Mouse (Mus musculus): ENCODE measurements around the gene C2cd3. TPM values are rescaled to one million over a fixed set of nuclear protein-coding genes. Genes with fewer than 3 reads are reported as not detected.

The C2cd3 gene
- 4.5 and 5.7 TPM in 2 replicates for polyA plus RNA-seq (2015; fragmentation: Nextera tagmentation; extraction: Ambion mirVana)

DNA sequence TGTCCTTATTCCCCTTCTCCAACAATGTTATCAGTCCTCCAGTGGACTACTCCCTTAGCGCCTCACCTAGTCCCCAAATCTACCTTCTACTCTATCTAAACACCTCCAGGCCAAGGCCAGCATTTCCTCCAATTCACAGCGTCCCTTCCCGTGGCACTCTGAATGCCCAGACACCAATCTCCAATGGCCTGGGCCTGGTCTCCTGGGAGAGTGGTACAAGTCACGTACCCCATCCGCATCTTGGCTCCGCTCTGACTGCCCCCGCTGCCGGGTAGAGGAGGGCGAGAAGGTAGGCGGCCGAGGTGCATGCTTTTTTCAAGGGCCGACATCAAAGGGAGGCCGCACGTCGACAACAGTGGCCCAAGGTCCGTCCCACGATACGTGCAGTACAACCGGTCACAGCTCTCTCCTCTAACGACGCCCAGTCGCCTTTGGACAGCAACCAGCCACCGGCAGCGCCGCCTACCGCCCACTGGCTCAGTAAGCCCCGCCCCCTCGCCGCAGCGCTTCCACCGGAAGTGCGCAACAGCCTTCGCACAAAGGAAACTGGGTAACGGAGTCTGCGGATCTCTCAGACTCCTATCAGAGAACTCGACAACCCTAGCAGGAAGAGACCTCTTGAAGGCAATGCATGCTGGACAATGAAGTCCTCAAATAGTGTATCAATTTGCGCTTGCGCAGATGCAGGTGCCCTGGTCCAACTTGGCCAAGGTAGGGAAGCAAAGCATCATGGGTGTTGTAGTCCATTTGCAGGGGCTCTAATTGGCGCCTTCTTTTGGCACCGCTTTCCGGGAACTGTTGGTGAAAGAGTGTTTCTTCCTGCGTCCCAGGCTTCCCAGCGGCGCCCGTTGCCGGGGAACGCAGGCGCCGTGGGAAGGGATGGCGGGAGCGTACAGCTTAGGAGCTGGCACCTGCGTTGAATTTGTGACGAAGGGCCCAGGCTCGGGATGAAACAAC lies at the start of gene C2cd3, which contains the start of gene Ppme1:
Gene C2cd3, plus strand, starts transcription at position 739 of the 957 bp plus-strand sequence.
Gene Ppme1, minus strand, starts transcription at position 813 of the 957 bp plus-strand sequence.
- Histone ChIP-seq H3K4me1 (replicated peaks; ENCODE audit: control insufficient read depth, insufficient read depth, low read length) (peaks cover 3% of the 10 kb centered on the region), H3K27me3 (replicated peaks; ENCODE audit: control insufficient read depth, insufficient read depth, low read length) (no peaks in the 10 kb centered on the region), H3K36me3 (ENCODE audit: control insufficient read depth, insufficient read depth) (no peaks in the 10 kb centered on the region), H3K9ac (ENCODE audit: low read depth, low read length) (peak within 1 kb of the TSS; percentile 68), H3K9me3 (ENCODE audit: control insufficient read depth) (no peaks in the 10 kb centered on the region), H3K4me3 (ENCODE audit: low read depth, low read length) (peak within 1 kb of the TSS; percentile 73), H3K4me2 (replicated peaks; ENCODE audit: low read depth) (peak within 1 kb of the TSS; percentile 79), H3K27ac (ENCODE audit: low read depth, low read length) (peak within 1 kb of the TSS; percentile 84)
- under 1% methylated on average over 54 of the region's 54 CpGs for WGBS
- peak; percentile 88 for TF ChIP-seq CTCF (IDR thresholded peaks at IDR 0.05; ENCODE audit: low read depth)
- peak; percentile 98 for ATAC-seq

DNA sequence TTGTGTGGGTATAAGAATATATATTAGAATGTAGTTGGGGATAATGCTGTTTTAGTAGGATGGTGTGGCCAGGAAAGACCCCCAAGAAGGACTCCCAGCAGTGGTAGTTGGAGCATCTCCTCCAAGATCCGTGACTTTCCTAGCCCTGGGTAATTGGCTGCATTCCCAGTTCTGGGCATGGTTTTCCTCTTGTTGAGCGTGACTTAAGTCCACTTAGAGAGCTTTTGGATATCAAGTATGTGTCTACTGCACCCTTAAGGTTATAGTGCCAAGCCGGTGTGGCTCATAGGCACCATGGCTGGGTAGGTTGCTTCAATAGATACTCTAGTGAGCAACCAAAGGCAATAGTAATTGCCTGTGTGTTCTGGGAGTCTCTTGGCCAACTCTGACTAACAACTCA lies 48.3 kb upstream of the C2cd3 start:
- Histone ChIP-seq H3K9ac (ENCODE audit: low read depth, low read length) (no peak overlapping the region), H3K9me3 (ENCODE audit: control insufficient read depth) (0 out of 2 replicates have a peak, but pooled peaks cover 4% of the 10 kb centered on the region), H3K4me3 (ENCODE audit: low read depth, low read length) (no peak overlapping the region), H3K36me3 (ENCODE audit: control insufficient read depth, insufficient read depth) (peaks cover 22% of the 10 kb centered on the region), H3K4me1 (replicated peaks; ENCODE audit: control insufficient read depth, insufficient read depth, low read length) (no peaks in the 10 kb centered on the region), H3K4me2 (replicated peaks; ENCODE audit: low read depth) (no peak overlapping the region), H3K27ac (ENCODE audit: low read depth, low read length) (no peak overlapping the region), H3K27me3 (replicated peaks; ENCODE audit: control insufficient read depth, insufficient read depth, low read length) (peaks cover 7% of the 10 kb centered on the region; the same call in 1 of the 2 replicates)
- TF ChIP-seq CTCF (IDR thresholded peaks at IDR 0.05; ENCODE audit: low read depth): no peak
- WGBS: 68% methylated on average over 3 of the region's 3 CpGs
- ATAC-seq: no peak

DNA sequence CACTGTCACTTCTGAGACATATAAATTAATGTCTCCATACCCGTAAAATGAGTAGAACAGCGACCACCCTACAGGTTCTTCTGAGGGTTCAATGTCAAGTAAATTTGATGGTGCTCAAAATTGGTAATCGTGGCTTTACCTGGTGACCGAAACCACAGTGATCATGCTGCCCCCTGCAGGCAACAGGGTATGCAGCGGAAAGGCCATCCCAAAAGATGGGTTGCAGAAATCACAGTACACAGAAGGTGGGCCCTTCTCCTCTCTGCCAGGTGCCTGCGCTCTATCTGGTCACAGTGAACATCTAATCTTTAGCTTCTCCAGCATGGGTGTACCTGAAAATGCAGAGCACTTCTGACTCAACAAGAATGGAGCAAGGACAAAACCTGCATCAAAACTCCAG lies 46.6 kb upstream of the C2cd3 start:
- 80% methylated on average over 6 of the region's 6 CpGs for WGBS
- H3K9ac ChIP-seq (ENCODE audit: low read depth, low read length): no peak overlapping the region
- peaks cover 29% of the 10 kb centered on the region for H3K36me3 ChIP-seq (ENCODE audit: control insufficient read depth, insufficient read depth)
- H3K4me1 ChIP-seq (replicated peaks; ENCODE audit: control insufficient read depth, insufficient read depth, low read length): no peaks in the 10 kb centered on the region
- H3K4me3 ChIP-seq (ENCODE audit: low read depth, low read length): no peak overlapping the region
- H3K4me2 ChIP-seq (replicated peaks; ENCODE audit: low read depth): no peak overlapping the region
- H3K27me3 ChIP-seq (replicated peaks; ENCODE audit: control insufficient read depth, insufficient read depth, low read length): no peaks in the 10 kb centered on the region; the same call in 1 of the 2 replicates
- TF ChIP-seq CTCF (IDR thresholded peaks at IDR 0.05; ENCODE audit: low read depth): peak; percentile 82
- 0 out of 2 replicates have a peak, but pooled peaks cover 4% of the 10 kb centered on the region for H3K9me3 ChIP-seq (ENCODE audit: control insufficient read depth)
- no peak overlapping the region for H3K27ac ChIP-seq (ENCODE audit: low read depth, low read length)
- no peak for ATAC-seq

DNA sequence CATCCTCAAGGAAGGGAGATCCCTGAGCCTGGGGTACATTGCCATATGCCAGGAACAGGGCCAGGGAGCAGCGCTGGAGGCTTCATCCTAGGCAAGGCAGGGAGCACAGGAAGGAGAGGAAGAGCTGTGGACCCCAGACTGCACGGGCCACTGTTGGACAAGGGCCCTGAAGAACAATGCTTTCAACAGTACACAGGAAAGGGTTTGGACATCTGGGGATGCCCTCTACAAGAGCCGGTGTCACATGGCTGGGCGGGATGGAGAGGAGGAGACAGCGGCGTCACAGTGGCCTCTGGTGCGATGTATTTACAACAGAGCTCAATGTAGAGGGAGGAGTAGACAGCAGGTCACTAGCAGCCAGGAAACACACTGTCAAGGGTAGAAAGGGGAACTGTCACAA lies 44.5 kb upstream of the C2cd3 start:
- Histone ChIP-seq H3K4me2 (replicated peaks; ENCODE audit: low read depth) (no peak overlapping the region), H3K4me1 (replicated peaks; ENCODE audit: control insufficient read depth, insufficient read depth, low read length) (no peaks in the 10 kb centered on the region), H3K27me3 (replicated peaks; ENCODE audit: control insufficient read depth, insufficient read depth, low read length) (no peaks in the 10 kb centered on the region), H3K4me3 (ENCODE audit: low read depth, low read length) (no peak overlapping the region), H3K27ac (ENCODE audit: low read depth, low read length) (no peak overlapping the region), H3K9ac (ENCODE audit: low read depth, low read length) (no peak overlapping the region), H3K36me3 (ENCODE audit: control insufficient read depth, insufficient read depth) (peaks cover 48% of the 10 kb centered on the region), H3K9me3 (ENCODE audit: control insufficient read depth) (no peaks in the 10 kb centered on the region)
- no peak for ATAC-seq
- 82% methylated on average over 7 of the region's 7 CpGs for WGBS
- TF ChIP-seq CTCF (IDR thresholded peaks at IDR 0.05; ENCODE audit: low read depth): no peak

DNA sequence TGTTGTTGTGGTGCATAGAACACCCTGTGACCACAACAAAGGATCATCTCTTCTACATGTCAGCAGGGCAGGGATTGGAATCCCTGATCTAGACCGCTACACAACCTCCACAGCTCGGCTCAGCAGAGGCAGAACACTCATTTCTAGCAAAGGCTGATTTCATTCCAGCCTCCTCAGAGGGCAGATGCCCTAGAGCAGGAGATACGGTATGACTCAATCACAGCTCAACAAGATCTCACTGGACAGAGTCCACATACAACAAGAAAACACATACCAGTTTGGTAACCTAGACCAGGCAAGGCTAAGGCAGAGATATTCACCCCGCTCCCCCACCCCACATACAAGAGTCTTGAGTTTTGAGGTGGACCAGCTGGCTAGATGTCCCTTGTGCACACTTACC lies 43.4 kb upstream of the C2cd3 start:
- no peak overlapping the region for H3K4me2 ChIP-seq (replicated peaks; ENCODE audit: low read depth)
- TF ChIP-seq CTCF (IDR thresholded peaks at IDR 0.05; ENCODE audit: low read depth): no peak
- no peak overlapping the region for H3K4me3 ChIP-seq (ENCODE audit: low read depth, low read length)
- no peaks in the 10 kb centered on the region for H3K27me3 ChIP-seq (replicated peaks; ENCODE audit: control insufficient read depth, insufficient read depth, low read length)
- no peak overlapping the region for H3K27ac ChIP-seq (ENCODE audit: low read depth, low read length)
- H3K4me1 ChIP-seq (replicated peaks; ENCODE audit: control insufficient read depth, insufficient read depth, low read length): no peaks in the 10 kb centered on the region
- 93% methylated on average over 4 of the region's 4 CpGs for WGBS
- no peaks in the 10 kb centered on the region for H3K9me3 ChIP-seq (ENCODE audit: control insufficient read depth)
- ATAC-seq: no peak
- H3K36me3 ChIP-seq (ENCODE audit: control insufficient read depth, insufficient read depth): peaks cover 57% of the 10 kb centered on the region
- no peak overlapping the region for H3K9ac ChIP-seq (ENCODE audit: low read depth, low read length)

DNA sequence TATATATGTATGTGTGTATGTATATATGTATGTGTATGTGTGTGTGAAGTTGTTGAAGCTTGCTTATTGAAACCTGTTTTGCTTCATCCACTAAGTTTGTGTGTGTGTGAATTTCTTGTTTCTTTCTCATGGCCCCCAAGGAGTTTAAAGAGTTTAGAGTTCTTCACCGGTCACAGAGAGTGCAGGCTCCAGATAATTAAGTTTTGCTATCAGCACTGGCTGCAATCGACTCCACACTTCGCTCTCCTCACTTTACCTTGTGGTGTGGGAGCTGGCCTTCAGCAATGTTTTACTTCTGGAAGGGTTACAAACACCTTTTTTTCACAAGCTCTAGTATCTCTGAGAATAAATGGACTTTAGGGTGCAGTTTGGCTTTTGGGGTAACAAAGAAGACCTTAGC lies 40.8 kb upstream of the C2cd3 start:
- H3K4me1 ChIP-seq (replicated peaks; ENCODE audit: control insufficient read depth, insufficient read depth, low read length): no peaks in the 10 kb centered on the region
- no peak for ATAC-seq
- H3K9ac ChIP-seq (ENCODE audit: low read depth, low read length): no peak overlapping the region
- no peaks in the 10 kb centered on the region for H3K9me3 ChIP-seq (ENCODE audit: control insufficient read depth)
- no peak overlapping the region for H3K4me3 ChIP-seq (ENCODE audit: low read depth, low read length)
- no peak overlapping the region for H3K4me2 ChIP-seq (replicated peaks; ENCODE audit: low read depth)
- TF ChIP-seq CTCF (IDR thresholded peaks at IDR 0.05; ENCODE audit: low read depth): no peak
- H3K36me3 ChIP-seq (ENCODE audit: control insufficient read depth, insufficient read depth): peaks cover 75% of the 10 kb centered on the region
- H3K27me3 ChIP-seq (replicated peaks; ENCODE audit: control insufficient read depth, insufficient read depth, low read length): no peaks in the 10 kb centered on the region
- 86% methylated on average over 3 of the region's 3 CpGs for WGBS
- H3K27ac ChIP-seq (ENCODE audit: low read depth, low read length): no peak overlapping the region
